Mouse (Mus musculus): ENCODE measurements around the gene Trim25. TPM values are rescaled to one million over a fixed set of nuclear protein-coding genes. Genes with fewer than 3 reads are reported as not detected.
"Not testable (repeated sequence)": the region's sequence is repeated elsewhere in the genome, so short reads cannot be mapped to it uniquely, and the experiment has no call there.

Gene Trim25
- polyA plus RNA-seq, 1 experiment from 2014 or later: 20.4 TPM

DNA sequence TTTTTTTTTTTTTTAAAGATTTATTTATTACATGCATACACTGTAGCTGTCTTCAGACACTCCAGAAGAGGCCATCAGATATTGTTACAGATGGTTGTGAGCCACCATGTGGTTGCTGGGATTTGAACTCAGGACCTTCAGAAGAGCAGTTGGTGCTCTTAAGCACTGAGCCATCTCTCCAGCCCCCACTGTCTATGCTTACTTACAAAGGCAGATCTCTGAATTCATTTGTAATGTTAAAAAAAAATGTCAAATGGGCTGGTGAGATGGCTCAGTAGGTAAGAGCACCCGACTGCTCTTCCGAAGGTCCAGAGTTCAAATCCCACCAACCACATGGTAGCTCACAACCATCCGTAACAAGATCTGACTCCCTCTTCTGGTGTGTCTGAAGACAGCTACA, 46.3 kb downstream of the Trim25 start:
- not testable (repeated sequence) for H3K27ac ChIP-seq (replicated peaks); H3K4me3 ChIP-seq (replicated peaks); H3K4me2 ChIP-seq; H3K9ac ChIP-seq; H3K27me3 ChIP-seq; H3K4me1 ChIP-seq (replicated peaks); H3K9me3 ChIP-seq (replicated peaks); ATAC-seq (ENCODE audit: insufficient read depth)
- peaks cover 12% of the 10 kb centered on the region for H3K36me3 ChIP-seq (replicated peaks)
- WGBS (ENCODE audit: insufficient replicate concordance): 88% methylated on average over 3 of the region's 3 CpGs

DNA sequence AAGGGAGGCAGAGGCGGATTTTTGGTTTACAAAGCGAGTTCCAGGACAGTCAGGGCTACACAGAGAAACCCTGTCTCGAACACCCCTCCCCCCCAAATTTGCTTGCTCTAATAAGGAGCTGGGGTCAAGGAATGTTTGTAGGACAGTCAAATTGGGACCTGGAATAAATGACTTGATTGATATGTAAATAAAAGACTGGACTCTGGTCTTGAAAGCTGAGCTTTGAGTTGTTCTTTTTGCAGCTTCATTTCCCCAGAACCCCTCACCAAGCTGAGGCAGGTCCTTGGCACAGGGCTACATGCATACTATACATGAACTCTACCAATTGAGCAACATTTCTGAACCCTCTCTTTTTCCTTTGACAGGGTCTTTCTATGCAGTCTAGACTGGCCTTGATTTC, 46.8 kb downstream of the Trim25 start:
- Histone ChIP-seq H3K4me3 (replicated peaks) (no peak overlapping the region), H3K9me3 (replicated peaks) (no peaks in the 10 kb centered on the region), H3K27ac (replicated peaks) (no peak overlapping the region), H3K9ac (no peak overlapping the region), H3K4me2 (no peak overlapping the region), H3K27me3 (no peaks in the 10 kb centered on the region), H3K36me3 (replicated peaks) (peaks cover 9% of the 10 kb centered on the region), H3K4me1 (replicated peaks) (no peaks in the 10 kb centered on the region)
- ATAC-seq (ENCODE audit: insufficient read depth): no peak
- WGBS (ENCODE audit: insufficient replicate concordance): 57% methylated on average over 3 of the region's 3 CpGs

DNA sequence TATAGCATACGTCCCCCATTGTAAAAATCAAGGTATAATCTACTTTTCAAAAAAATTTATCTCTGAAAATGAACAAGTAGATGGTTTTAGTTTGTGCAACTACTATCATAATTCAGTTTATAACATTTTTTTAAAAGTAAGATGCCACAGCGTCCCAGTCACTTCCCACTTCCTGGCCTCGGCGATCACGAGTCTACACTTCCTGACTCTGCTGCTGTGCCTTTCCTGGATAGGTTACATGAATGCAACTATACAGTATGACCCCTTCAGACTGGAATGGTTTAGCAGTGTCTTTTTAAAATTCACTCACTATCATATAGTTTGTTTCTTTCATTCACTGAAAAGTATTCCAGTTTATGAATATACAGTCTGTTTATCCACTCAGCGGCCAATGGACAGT, 52.6 kb downstream of the Trim25 start:
- Histone ChIP-seq H3K4me1 (replicated peaks) (no peaks in the 10 kb centered on the region), H3K27me3 (no peaks in the 10 kb centered on the region), H3K9me3 (replicated peaks) (no peaks in the 10 kb centered on the region), H3K36me3 (replicated peaks) (no peaks in the 10 kb centered on the region; the same call in 1 of the 2 replicates), H3K9ac (no peak overlapping the region), H3K4me2 (no peak overlapping the region), H3K4me3 (replicated peaks) (no peak overlapping the region), H3K27ac (replicated peaks) (no peak overlapping the region)
- WGBS (ENCODE audit: insufficient replicate concordance): 59% methylated on average over 6 of the region's 6 CpGs
- ATAC-seq (ENCODE audit: insufficient read depth): no peak

- Histone ChIP-seq H3K4me1 (replicated peaks) (peaks cover 27% of the 10 kb centered on the region), H3K27ac (replicated peaks) (no peak overlapping the region), H3K4me2 (no peak overlapping the region), H3K36me3 (replicated peaks) (no peaks in the 10 kb centered on the region), H3K4me3 (replicated peaks) (no peak overlapping the region), H3K9me3 (replicated peaks) (no peaks in the 10 kb centered on the region), H3K9ac (no peak overlapping the region), H3K27me3 (no peaks in the 10 kb centered on the region)
- 76% methylated on average over 13 of the region's 13 CpGs for WGBS (ENCODE audit: insufficient replicate concordance)
- no peak for ATAC-seq (ENCODE audit: insufficient read depth)
Measured at GRCm38 (mm10) chr11:89055931-89056690, 56.9 kb downstream of the Trim25 start.

DNA sequence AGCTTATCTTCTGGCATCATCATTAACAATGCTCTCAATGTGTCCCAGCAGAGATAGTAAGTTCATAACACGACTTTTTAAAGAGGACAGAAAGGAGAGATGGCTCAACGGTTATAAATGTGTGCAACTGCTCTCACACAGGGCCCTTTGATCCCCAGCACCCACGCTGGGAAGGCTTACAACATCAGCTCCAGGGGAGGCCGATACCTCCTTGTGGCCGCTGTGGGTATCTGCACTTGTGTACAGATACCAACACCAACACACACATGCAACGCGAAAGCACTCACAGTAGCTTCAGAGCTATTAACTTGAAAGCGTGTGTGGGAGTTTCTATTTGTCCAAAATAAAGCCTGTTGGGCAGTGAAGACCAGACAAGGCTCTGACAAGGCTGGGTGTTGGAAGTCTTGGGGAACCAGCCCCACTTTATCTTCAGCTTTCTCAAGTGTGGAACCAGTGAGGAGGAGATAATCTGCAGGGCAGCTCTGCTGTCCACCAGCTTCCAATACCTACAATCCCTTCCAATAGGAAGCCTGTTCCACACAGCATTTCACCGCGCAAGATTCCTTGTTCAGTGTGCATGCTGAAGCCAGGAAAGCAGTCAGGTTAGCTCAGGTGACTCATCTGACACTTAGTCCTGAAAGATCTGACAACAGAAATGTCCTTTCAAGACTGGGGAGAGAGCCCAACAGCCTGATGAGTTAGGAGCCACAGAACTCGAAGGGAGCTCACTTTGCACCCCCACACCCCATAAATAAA, 59.5 kb downstream of the Trim25 start:
- Histone ChIP-seq H3K4me1 (replicated peaks) (peaks cover 29% of the 10 kb centered on the region), H3K9ac (no peak overlapping the region), H3K27me3 (no peaks in the 10 kb centered on the region), H3K9me3 (replicated peaks) (no peaks in the 10 kb centered on the region), H3K4me2 (peak overlapping the region; percentile 99), H3K27ac (replicated peaks) (no peak overlapping the region), H3K36me3 (replicated peaks) (no peaks in the 10 kb centered on the region), H3K4me3 (replicated peaks) (no peak overlapping the region)
- 56% methylated on average over 11 of the region's 11 CpGs for WGBS (ENCODE audit: insufficient replicate concordance)
- no peak for ATAC-seq (ENCODE audit: insufficient read depth)

DNA sequence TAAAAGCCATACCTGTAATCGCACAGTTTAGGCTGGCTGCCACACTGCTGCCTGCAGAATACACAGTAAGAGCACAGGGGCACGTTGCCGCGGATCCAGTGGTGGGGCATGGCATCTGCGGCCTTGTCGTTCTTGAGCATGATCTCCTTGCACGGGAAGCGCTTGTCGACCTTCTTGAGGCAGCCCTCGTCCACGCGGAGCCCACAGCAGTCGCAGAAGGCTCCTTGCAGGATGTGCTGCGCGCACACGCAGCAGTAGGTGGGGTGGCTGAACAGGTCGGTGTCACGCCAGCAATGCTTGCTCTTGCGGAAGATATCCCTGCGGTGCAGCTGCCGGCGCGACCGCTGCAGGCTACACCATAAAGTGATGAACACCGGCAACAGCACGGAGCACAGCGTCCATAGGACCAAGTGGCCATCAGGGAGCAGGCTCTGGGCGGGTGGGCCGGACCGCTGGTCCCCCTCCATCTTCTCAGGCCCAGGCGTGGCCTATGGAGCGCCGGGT, 60.8 kb downstream of the Trim25 start:
- no peaks in the 10 kb centered on the region for H3K27me3 ChIP-seq
- ATAC-seq (ENCODE audit: insufficient read depth): peak; percentile 35
- H3K4me3 ChIP-seq (replicated peaks): peak overlapping the region; percentile 69
- peaks cover 42% of the 10 kb centered on the region for H3K4me1 ChIP-seq (replicated peaks)
- peak overlapping the region; percentile 64 for H3K9ac ChIP-seq
- no peaks in the 10 kb centered on the region for H3K36me3 ChIP-seq (replicated peaks)
- H3K4me2 ChIP-seq: peak overlapping the region; percentile 99
- under 1% methylated on average over 33 of the region's 33 CpGs for WGBS (ENCODE audit: insufficient replicate concordance)
- H3K9me3 ChIP-seq (replicated peaks): no peaks in the 10 kb centered on the region
- no peak overlapping the region; the same call in 1 of the 2 replicates for H3K27ac ChIP-seq (replicated peaks)

- Histone ChIP-seq H3K27me3 (no peaks in the 10 kb centered on the region), H3K9ac (peak overlapping the region; percentile 64), H3K4me1 (replicated peaks) (peaks cover 42% of the 10 kb centered on the region), H3K4me3 (replicated peaks) (peak overlapping the region; percentile 69), H3K4me2 (peak overlapping the region; percentile 99), H3K27ac (replicated peaks) (no peak overlapping the region; the same call in 1 of the 2 replicates), H3K9me3 (replicated peaks) (no peaks in the 10 kb centered on the region), H3K36me3 (replicated peaks) (no peaks in the 10 kb centered on the region)
- under 1% methylated on average over 63 of the region's 63 CpGs for WGBS (ENCODE audit: insufficient replicate concordance)
- ATAC-seq (ENCODE audit: insufficient read depth): peak; percentile 91
Measured at GRCm38 (mm10) chr11:89060423-89061089, 61.4 kb downstream of the Trim25 start.

DNA sequence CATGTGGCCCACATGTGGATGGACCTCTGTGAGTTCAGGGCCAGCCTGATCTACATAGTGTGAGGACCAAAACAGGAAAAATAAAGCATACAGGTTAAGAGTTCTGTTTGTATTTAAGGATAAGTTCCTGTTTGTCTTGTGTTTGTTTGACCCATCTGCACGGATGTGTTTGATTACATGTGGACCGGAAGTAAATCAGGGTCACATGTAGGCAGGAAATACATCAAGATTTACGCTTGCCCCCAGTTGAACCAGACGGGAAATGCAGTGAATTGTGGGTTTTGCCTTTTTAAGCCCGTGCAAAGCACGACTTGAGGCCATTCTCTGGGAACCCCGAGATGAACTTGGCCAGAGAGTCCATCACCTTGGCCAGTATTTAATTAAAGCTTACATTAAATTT, 62.2 kb downstream of the Trim25 start:
- ATAC-seq (ENCODE audit: insufficient read depth): no peak
- no peaks in the 10 kb centered on the region for H3K36me3 ChIP-seq (replicated peaks)
- no peaks in the 10 kb centered on the region for H3K9me3 ChIP-seq (replicated peaks)
- H3K4me1 ChIP-seq (replicated peaks): peaks cover 42% of the 10 kb centered on the region
- H3K9ac ChIP-seq: no peak overlapping the region
- H3K4me2 ChIP-seq: 0 out of 2 replicates have a peak overlapping the region, but pooled peaks have one; percentile 99
- 49% methylated on average over 7 of the region's 7 CpGs for WGBS (ENCODE audit: insufficient replicate concordance)
- H3K27ac ChIP-seq (replicated peaks): no peak overlapping the region
- H3K27me3 ChIP-seq: no peaks in the 10 kb centered on the region
- H3K4me3 ChIP-seq (replicated peaks): no peak overlapping the region

DNA sequence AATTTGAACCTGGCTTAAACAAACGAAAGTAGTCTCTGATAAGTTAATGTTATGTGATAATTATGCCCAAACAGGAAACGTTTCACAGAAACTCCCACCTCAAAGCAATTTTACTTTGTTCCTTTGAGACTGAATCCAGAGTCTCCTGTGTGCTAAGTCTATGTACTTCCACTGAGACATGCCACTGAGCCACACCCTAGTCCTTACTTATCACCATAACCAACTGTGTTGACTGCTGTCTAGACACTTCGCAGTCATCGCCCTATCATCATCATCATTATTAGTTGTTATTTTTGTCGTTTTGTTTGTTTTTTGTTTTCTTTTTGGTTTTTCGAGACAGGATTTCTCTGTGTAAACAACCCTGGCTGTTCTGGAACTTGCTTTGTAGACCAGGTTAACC, 65.1 kb downstream of the Trim25 start:
- no peak overlapping the region for H3K9ac ChIP-seq
- 21% methylated on average over 6 of the region's 6 CpGs for WGBS (ENCODE audit: insufficient replicate concordance)
- no peaks in the 10 kb centered on the region for H3K27me3 ChIP-seq
- H3K9me3 ChIP-seq (replicated peaks): no peaks in the 10 kb centered on the region
- no peak overlapping the region for H3K4me2 ChIP-seq
- H3K4me1 ChIP-seq (replicated peaks): peaks cover 33% of the 10 kb centered on the region
- ATAC-seq (ENCODE audit: insufficient read depth): peak; percentile 39; the same call in 1 of the 2 replicates
- H3K4me3 ChIP-seq (replicated peaks): no peak overlapping the region
- H3K27ac ChIP-seq (replicated peaks): no peak overlapping the region
- no peaks in the 10 kb centered on the region for H3K36me3 ChIP-seq (replicated peaks)

DNA sequence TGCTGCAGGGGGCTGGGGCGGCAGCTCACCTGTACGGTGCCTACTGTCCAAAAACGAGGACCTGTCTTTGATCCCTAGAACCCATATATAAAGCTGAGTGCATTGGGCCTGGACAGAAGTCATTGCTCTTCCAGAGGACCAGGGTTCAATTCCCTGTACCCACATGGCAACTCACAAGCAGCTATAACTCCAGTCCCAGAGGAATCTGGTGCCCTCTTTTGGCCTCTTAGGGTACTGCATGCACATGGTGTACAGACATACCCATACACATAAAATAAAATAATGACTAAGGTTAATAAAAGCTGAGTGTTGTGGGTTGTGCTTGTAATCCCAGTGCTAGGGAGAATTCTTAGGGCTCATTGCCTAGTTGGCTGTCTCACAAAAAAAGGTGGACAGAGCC, 66.1 kb downstream of the Trim25 start:
- Histone ChIP-seq H3K9ac (no peak overlapping the region), H3K4me3 (replicated peaks) (no peak overlapping the region), H3K4me1 (replicated peaks) (peaks cover 23% of the 10 kb centered on the region), H3K27ac (replicated peaks) (no peak overlapping the region), H3K4me2 (no peak overlapping the region), H3K9me3 (replicated peaks) (no peaks in the 10 kb centered on the region), H3K27me3 (no peaks in the 10 kb centered on the region), H3K36me3 (replicated peaks) (no peaks in the 10 kb centered on the region)
- WGBS (ENCODE audit: insufficient replicate concordance): 74% methylated on average over 3 of the region's 3 CpGs
- no peak for ATAC-seq (ENCODE audit: insufficient read depth)

- Histone ChIP-seq H3K4me2 (no peak overlapping the region), H3K4me1 (replicated peaks) (peaks cover 15% of the 10 kb centered on the region), H3K27ac (replicated peaks) (no peak overlapping the region), H3K9ac (no peak overlapping the region), H3K4me3 (replicated peaks) (no peak overlapping the region), H3K27me3 (no peaks in the 10 kb centered on the region), H3K36me3 (replicated peaks) (no peaks in the 10 kb centered on the region), H3K9me3 (replicated peaks) (no peaks in the 10 kb centered on the region)
- 79% methylated on average over 6 of the region's 6 CpGs for WGBS (ENCODE audit: insufficient replicate concordance)
- ATAC-seq (ENCODE audit: insufficient read depth): no peak
Measured at GRCm38 (mm10) chr11:89066126-89066525, 67.0 kb downstream of the Trim25 start.
